13 mouse cellular contexts compared by ENCODE assay signal in the genomic region with DNA sequence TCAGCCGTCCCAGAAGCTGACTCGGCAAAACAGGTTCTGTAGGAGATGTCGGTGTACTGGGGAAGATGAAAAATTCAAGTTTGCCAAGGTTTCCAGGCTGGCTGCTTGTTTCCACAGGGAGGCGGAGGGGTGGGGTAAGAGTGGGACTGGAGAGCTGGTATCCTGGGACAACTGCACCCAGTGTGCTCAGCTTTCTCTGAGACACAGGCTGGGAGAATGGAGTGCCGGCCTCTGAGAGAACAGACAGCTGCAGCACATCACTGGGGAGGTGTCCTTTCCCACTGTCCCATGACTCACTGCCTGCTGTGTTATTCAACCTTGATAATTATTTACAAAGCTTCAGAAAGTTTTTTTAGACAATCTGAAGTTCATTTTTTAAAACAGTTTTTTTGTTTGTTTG.
DNase-seq lines count a peak whose midpoint lies in the region; ATAC-seq and TF ChIP-seq lines count a peak whose summit lies in the region.
"Had no signal": no experiment of that assay in that cellular context is flagged by ENCODE, and none has a peak within 500 bp of the region (broad histone marks: within the 10 kb centered on the region; RNA-seq: fewer than 3 reads in every experiment).

No protein-coding gene starts in this region.

- intact Hi-C loops in gastrocnemius, adult 2 months (cut with DNase I) = no loop called here

- TF ChIP-seq CTCF in gastrocnemius, adult 2 months (IDR thresholded peaks at IDR 0.05) = no peak
- TF ChIP-seq CTCF in stomach, postnatal 0 days (IDR thresholded peaks at IDR 0.05; ENCODE audit: low read depth) = no peak

- H3K27ac ChIP-seq in gastrocnemius, adult 2 months = no peak overlapping the region
- no peak overlapping the region for H3K27ac ChIP-seq in stomach, postnatal 0 days (replicated peaks)
- H3K27ac ChIP-seq: embryonic facial prominence, embryonic 12.5 days; liver, embryonic 14.5 days had no signal

- no peaks in the 10 kb centered on the region for H3K4me1 ChIP-seq in stomach, postnatal 0 days (replicated peaks; ENCODE audit: control insufficient read depth, insufficient read depth)
- H3K4me1 ChIP-seq: embryonic facial prominence, embryonic 12.5 days had no signal

- no peaks in the 10 kb centered on the region for H3K9me3 ChIP-seq in stomach, postnatal 0 days (ENCODE audit: control insufficient read depth, low read length)
- H3K9me3 ChIP-seq: embryonic facial prominence, embryonic 12.5 days had no signal

- no peak overlapping the region for H3K4me3 ChIP-seq in gastrocnemius, adult 2 months
- H3K4me3 ChIP-seq in stomach, postnatal 0 days (ENCODE audit: low read depth, low read length) = no peak overlapping the region
- H3K4me3 ChIP-seq: embryonic facial prominence, embryonic 12.5 days had no signal

- no peak overlapping the region for H3K4me2 ChIP-seq in stomach, postnatal 0 days (replicated peaks; ENCODE audit: low read depth)
- H3K4me2 ChIP-seq: embryonic facial prominence, embryonic 12.5 days had no signal

- no peak for TF ChIP-seq EP300 in stomach, postnatal 0 days (optimal IDR thresholded peaks at IDR 0.05)

- no peak for ATAC-seq in stomach, postnatal 0 days (ENCODE audit: low FRiP score, low TSS enrichment)

- H3K27me3 ChIP-seq in stomach, postnatal 0 days (ENCODE audit: control insufficient read depth, insufficient read depth, low read length) = no peaks in the 10 kb centered on the region
- H3K27me3 ChIP-seq: embryonic facial prominence, embryonic 12.5 days had no signal

- no peaks in the 10 kb centered on the region for H3K36me3 ChIP-seq in stomach, postnatal 0 days (ENCODE audit: control insufficient read depth, insufficient read depth, low read length)
- H3K36me3 ChIP-seq: embryonic facial prominence, embryonic 12.5 days had no signal

- peak; percentile 19 for DNase-seq in gastrocnemius, adult 2 months
- DNase-seq in gastrocnemius, postnatal 4 days (ENCODE audit: low spot score in 2 of 2) = no peak
- peak; percentile 1 to 26 for DNase-seq in urinary bladder, adult 18-20 months (ENCODE audit: low spot score in 2 of 2)
- no peak for DNase-seq in urinary bladder, adult 2 months (ENCODE audit: low spot score)
- peak; percentile 3 to 20 for DNase-seq in kidney, adult 8-10 months
- DNase-seq in urinary bladder, postnatal 36 days (ENCODE audit: low spot score in 2 of 2) = peak; percentile 8 to 15
- no peak for DNase-seq in stomach, postnatal 0 days (ENCODE audit: low spot score)
- no peak for DNase-seq in adipocyte (ENCODE audit: low spot score)
- DNase-seq: cerebellum, adult 8-10 months; midbrain, embryonic 14.5 days; right cerebral cortex, postnatal 14 days had no signal

- H3K9ac ChIP-seq in stomach, postnatal 0 days (ENCODE audit: low read length) = no peak overlapping the region
- H3K9ac ChIP-seq: embryonic facial prominence, embryonic 12.5 days; liver, embryonic 14.5 days had no signal

- 33% methylated on average over 5 of the region's 5 CpGs for WGBS in stomach, postnatal 0 days

Comparison
In these comparisons a context has a peak if more than half of its experiments do, and no peak if none do; other contexts are left out.
1. DNase-seq: peak in gastrocnemius, adult 2 months (single experiment), urinary bladder, adult 18-20 months (2 of 2), kidney, adult 8-10 months (2 of 2) and urinary bladder, postnatal 36 days (2 of 2); none in gastrocnemius, postnatal 4 days (0 of 2), urinary bladder, adult 2 months (single experiment), stomach, postnatal 0 days (single experiment) and adipocyte (single experiment).